Mouse (Mus musculus) embryonic facial prominence, embryonic 14.5 days (tissue): ENCODE data around the gene Ccdc74a. TPM values are rescaled to one million over a fixed set of nuclear protein-coding genes. Genes with fewer than 3 reads are reported as not detected.
A peak's percentile ranks its signal among the peaks of the same experiment; 100 is the strongest.

Source experiments
- ATAC-seq: fragments of 200-750 bp; cut with Nextera tagmentation; 2 replicates; pipeline ENCODE4 v1.8.0; 2017; ENCODE audit warnings: low read depth, moderate number of reproducible peaks, moderate TSS enrichment
- DNase-seq: peaks from one replicate; pipeline ENCODE4 v3.0.0-alpha.2; 2015; ENCODE audit warnings: low spot score
- H3K27ac ChIP-seq: fragments of 300-500 bp; sonication (generic); replicated peaks from 2 replicates; pipeline ENCODE4 v1.5.1; 2014; ENCODE audit warnings: low read depth, mild to moderate bottlenecking, low read length, moderate library complexity
- H3K27me3 ChIP-seq: fragments of 300-500 bp; sonication (generic); replicated peaks from 2 replicates; pipeline ENCODE4 v1.6.1; 2014; ENCODE audit warnings: low read length; ENCODE audit not compliant: control insufficient read depth, insufficient read depth
- H3K36me3 ChIP-seq: fragments of 300-500 bp; sonication (generic); 2 replicates; pipeline ENCODE4 v1.6.1; 2014; ENCODE audit warnings: low read length, mixed read lengths; ENCODE audit not compliant: control insufficient read depth, insufficient read depth
- H3K4me1 ChIP-seq: fragments of 300-500 bp; sonication (generic); 2 replicates; pipeline ENCODE4 v1.6.1; 2014; ENCODE audit warnings: antibody characterized with exemption, low read length; ENCODE audit not compliant: control insufficient read depth, insufficient read depth
- H3K4me2 ChIP-seq: fragments of 300-500 bp; sonication (generic); 2 replicates; pipeline ENCODE4 v1.6.1; 2014; ENCODE audit warnings: low read depth, mild to moderate bottlenecking, low read length, moderate library complexity, mixed read lengths
- H3K4me3 ChIP-seq: fragments of 300-500 bp; sonication (generic); 2 replicates; pipeline ENCODE4 v1.5.1; 2014; ENCODE audit warnings: low read depth, mild to moderate bottlenecking, low read length
- H3K9ac ChIP-seq: fragments of 300-500 bp; sonication (generic); 2 replicates; pipeline ENCODE4 v1.6.1; 2014; ENCODE audit warnings: low read depth, mild to moderate bottlenecking, low read length, moderate library complexity, mixed read lengths
- H3K9me3 ChIP-seq: fragments of 300-500 bp; sonication (generic); 2 replicates; pipeline ENCODE4 v1.6.1; 2016; ENCODE audit warnings: low read length; ENCODE audit not compliant: control insufficient read depth
- WGBS: fragments of 180-500 bp; shearing (Covaris S2); extraction: QIAGEN DNeasy Blood & Tissue Kit; methylation state at CpG from one replicate; pipeline ENCODE4 v1.1.7; 2014; 5-methylcytosine and 5-hydroxymethylcytosine counted together
- polyA plus RNA-seq: library from polyadenylated mRNA; unstranded; fragments of >200 nt; fragmentation: Nextera tagmentation; extraction: Ambion mirVana; gene quantifications from 2 replicates; pipeline ENCODE4 v1.2.1, GENCODE M21; 2014

The Ccdc74a gene
- polyA plus RNA-seq, 1 experiment from 2014 or later: 8.1 TPM

DNA sequence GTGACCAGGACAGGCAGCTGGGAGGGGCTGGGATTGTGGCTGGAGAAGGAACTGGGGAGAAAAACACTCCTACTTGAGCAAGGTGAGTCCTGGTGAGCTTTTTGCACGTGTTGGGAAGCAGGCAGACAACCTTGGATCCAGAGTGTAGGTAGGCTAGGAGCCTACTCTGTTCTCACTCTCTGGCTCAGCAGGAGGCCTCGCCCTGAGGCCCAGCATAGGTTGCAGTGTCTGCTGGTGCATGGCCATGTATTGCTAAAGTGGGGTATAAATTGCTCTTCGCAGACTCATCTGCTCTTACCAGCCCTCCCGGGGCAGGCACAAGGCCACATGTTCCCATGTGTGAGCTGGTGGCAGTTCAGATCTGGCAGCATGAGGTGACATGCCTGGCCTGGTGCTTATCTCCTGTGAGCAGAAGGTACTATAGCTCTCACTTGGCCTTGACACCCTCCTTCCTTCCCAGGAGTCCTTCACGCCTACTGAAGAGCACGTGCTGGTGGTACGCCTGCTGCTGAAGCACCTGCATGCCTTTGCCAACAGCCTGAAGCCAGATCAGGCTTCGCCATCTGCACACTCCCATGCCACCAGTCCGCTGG lies 8.1 kb upstream of the Ccdc74a start:
- Histone ChIP-seq H3K4me3 (no peak overlapping the region), H3K9ac (no peak overlapping the region), H3K27me3 (no peaks in the 10 kb centered on the region), H3K4me1 (no peaks in the 10 kb centered on the region), H3K36me3 (peaks cover 70% of the 10 kb centered on the region), H3K9me3 (no peaks in the 10 kb centered on the region), H3K4me2 (no peak overlapping the region), H3K27ac (no peak overlapping the region)
- 93% methylated on average over 9 of the region's 9 CpGs for WGBS
- DNase-seq: no peak
- no peak for ATAC-seq

DNA sequence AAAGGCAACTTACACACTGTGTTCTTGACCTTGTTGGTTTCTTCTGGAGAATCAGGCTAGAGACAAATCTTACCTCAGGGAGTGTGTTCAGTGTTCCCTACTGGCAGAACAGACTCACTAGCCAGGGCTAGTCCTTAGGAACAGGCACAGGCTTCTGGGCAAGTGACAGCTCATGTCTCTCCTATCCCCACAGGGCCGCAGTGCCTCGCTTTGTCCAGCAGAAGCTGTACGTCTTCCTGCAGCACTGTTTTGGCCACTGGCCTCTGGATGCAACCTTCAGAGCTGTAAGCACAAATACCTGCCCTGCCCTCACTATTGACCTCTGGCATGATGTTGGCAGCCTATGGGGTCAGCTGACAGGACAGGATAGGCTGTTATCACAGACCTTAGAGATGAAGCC lies 7.2 kb upstream of the Ccdc74a start:
- no peaks in the 10 kb centered on the region for H3K4me1 ChIP-seq
- H3K4me3 ChIP-seq: no peak overlapping the region
- no peak overlapping the region for H3K27ac ChIP-seq
- DNase-seq (no peak), ATAC-seq (no peak)
- H3K27me3 ChIP-seq: no peaks in the 10 kb centered on the region
- no peak overlapping the region for H3K4me2 ChIP-seq
- 94% methylated on average over 3 of the region's 3 CpGs for WGBS
- peaks cover 70% of the 10 kb centered on the region for H3K36me3 ChIP-seq
- H3K9ac ChIP-seq: no peak overlapping the region
- no peaks in the 10 kb centered on the region for H3K9me3 ChIP-seq

DNA sequence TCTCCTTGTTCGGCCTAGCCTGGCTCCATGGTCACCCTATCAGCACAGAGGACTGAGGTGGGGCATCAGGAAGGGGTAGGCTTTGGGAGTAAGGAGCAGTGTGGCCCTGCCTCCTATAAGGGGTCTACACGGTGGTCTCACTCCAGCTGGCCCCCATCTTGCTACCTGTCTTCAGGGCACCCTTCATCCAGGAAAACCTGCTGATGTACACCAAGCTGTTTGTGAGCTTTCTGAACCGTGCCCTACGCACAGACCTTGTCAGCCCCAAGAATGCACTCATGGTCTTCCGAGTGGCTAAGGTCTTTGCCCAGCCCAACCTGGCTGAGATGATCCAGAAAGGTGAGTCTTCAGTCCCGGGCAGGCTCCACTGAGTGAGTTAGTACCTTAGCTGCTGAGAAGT lies 6.3 kb upstream of the Ccdc74a start:
- Histone ChIP-seq H3K9ac (no peak overlapping the region), H3K4me3 (no peak overlapping the region), H3K36me3 (peaks cover 66% of the 10 kb centered on the region), H3K9me3 (no peaks in the 10 kb centered on the region), H3K27ac (no peak overlapping the region), H3K4me2 (no peak overlapping the region), H3K27me3 (no peaks in the 10 kb centered on the region), H3K4me1 (no peaks in the 10 kb centered on the region)
- no peak for ATAC-seq
- no peak for DNase-seq
- WGBS: 97% methylated on average over 6 of the region's 6 CpGs

DNA sequence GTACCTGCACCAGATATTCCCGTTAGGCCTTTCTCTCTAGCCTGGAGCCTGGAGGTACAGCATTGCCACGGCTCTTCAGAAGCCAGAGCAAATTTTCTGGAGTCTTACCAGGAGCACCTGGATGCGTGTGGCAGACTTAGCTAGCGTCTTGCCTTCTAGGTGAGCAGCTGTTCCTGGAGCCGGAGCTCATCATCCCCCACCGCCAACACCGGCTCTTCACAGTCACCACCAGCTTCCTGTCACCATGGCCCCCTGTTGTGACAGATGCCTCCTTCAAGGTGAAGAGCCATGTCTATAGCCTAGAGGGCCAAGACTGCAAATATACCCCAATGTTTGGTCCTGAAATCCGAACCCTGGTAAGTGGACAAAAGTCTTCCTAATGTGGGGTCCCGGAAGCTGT lies 5.6 kb upstream of the Ccdc74a start:
- WGBS: 88% methylated on average over 9 of the region's 9 CpGs

DNA sequence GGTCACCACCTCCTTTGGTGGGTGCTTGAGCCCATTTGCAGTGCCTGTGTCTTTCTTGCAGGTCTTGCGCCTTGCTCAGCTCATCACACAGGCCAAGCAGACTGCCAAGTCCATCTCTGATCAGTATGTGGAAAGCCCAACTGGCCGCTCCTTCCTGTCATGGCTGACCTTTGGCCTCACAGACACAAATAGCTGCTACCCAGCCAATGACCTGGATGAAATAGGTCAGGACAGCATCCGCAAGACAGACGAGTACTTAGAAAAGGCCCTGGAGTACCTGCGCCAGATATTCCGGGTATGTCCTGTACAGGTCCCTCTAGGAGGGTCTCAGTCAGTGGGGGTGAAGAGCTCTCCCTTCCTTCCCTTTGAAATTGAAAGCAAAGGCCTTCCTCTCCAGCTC lies 5.0 kb upstream of the Ccdc74a start:
- Histone ChIP-seq H3K4me2 (no peak overlapping the region), H3K27ac (no peak overlapping the region), H3K27me3 (no peaks in the 10 kb centered on the region), H3K4me3 (no peak overlapping the region), H3K36me3 (peaks cover 59% of the 10 kb centered on the region), H3K9ac (no peak overlapping the region), H3K9me3 (no peaks in the 10 kb centered on the region), H3K4me1 (no peaks in the 10 kb centered on the region)
- ATAC-seq: no peak
- WGBS: 77% methylated on average over 6 of the region's 6 CpGs
- no peak for DNase-seq

More for the DNA sequence above, 5.6 kb upstream of the Ccdc74a start:
- Histone ChIP-seq H3K4me2 (no peak overlapping the region), H3K36me3 (peaks cover 59% of the 10 kb centered on the region), H3K4me1 (no peaks in the 10 kb centered on the region), H3K27ac (no peak overlapping the region), H3K9me3 (no peaks in the 10 kb centered on the region), H3K27me3 (no peaks in the 10 kb centered on the region), H3K9ac (no peak overlapping the region), H3K4me3 (no peak overlapping the region)
- no peak for DNase-seq
- no peak for ATAC-seq

DNA sequence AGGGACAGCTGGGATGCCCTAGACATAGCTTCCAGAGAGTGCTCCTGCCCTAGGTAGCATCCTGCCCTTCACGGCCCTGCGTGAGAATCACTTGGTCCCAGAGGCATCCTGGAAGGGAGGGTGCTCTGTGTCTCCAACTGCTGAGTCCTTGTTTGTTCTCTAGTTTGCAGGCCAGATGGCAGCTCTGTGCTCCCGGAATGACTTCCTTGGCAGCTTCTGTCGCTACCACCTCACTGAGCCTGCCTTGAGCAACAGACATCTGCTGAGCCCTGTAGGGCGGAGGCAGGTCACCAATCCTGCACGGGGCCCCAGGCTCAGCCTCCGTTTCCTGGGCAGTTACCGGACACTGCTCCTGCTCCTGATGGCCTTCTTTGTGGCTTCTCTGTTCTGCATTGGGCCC lies 4.0 kb upstream of the Ccdc74a start:
- Histone ChIP-seq H3K9ac (no peak overlapping the region), H3K9me3 (no peaks in the 10 kb centered on the region), H3K4me3 (no peak overlapping the region), H3K36me3 (peaks cover 59% of the 10 kb centered on the region), H3K27ac (no peak overlapping the region), H3K4me1 (no peaks in the 10 kb centered on the region; the same call in 1 of the 2 replicates), H3K27me3 (no peaks in the 10 kb centered on the region), H3K4me2 (no peak overlapping the region)
- ATAC-seq: no peak
- WGBS: 86% methylated on average over 6 of the region's 8 CpGs
- no peak for DNase-seq

DNA sequence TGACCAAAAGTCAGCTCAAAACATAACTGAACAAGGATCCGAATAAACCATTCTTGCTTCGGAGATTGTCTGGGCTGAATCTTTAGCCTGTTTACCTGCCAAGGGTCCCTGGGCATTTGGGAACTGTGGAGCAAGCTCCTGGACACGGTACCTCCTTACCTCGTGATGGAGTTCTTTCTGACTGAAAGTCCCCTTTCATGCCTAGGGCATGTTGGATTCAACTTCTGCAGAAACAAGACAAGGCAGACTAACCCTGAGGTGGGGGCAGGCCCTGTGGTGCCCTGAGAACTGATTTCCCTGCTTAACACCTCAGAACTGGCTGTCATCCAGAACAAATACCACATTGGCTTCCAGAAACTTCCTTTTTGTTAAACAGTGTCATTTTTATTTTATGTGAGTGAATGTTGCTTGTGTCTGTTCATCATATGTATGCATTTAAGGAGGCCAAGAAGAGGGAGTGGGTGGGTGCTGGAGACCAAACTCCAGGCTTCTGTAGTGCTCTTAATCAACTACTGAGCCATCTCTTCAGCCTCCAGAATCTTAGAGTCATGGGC lies 2.8 kb upstream of the Ccdc74a start:
- DNase-seq (no peak), ATAC-seq (no peak)
- WGBS: 86% methylated on average over 4 of the region's 4 CpGs
- H3K36me3 ChIP-seq: peaks cover 56% of the 10 kb centered on the region
- no peak overlapping the region for H3K9ac ChIP-seq
- H3K9me3 ChIP-seq: no peaks in the 10 kb centered on the region
- H3K4me2 ChIP-seq: no peak overlapping the region
- no peak overlapping the region for H3K27ac ChIP-seq
- no peaks in the 10 kb centered on the region; the same call in 1 of the 2 replicates for H3K4me1 ChIP-seq
- no peak overlapping the region for H3K4me3 ChIP-seq
- no peaks in the 10 kb centered on the region for H3K27me3 ChIP-seq

DNA sequence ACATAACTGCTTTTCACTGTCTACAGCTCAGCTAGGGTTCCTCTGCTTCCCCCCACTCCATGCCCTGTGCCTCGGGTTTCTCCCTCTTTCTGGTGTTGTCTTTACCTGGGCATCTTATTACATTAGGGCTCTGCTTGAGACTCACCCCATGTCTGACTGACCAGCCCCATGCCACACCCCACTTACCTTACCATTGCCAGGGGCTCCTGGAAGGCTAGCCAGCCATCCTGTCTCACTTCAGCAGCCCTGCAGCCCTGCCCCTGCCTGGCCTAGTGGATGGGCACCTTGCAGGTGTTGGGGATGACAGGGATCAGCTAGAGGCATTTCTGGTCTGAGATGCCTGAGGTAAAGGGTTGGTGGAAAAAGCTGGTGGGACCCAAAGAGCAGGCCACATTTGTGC lies 886 bp downstream of the Ccdc74a start:
- H3K9me3 ChIP-seq: no peaks in the 10 kb centered on the region
- peaks cover 42% of the 10 kb centered on the region for H3K36me3 ChIP-seq
- H3K27me3 ChIP-seq: no peaks in the 10 kb centered on the region
- DNase-seq: no peak
- 8% methylated on average over 1 of the region's 1 CpGs for WGBS
- no peak overlapping the region for H3K27ac ChIP-seq
- peak overlapping the region; percentile 53 for H3K4me3 ChIP-seq
- peak overlapping the region; percentile 73; the same call in 1 of the 2 replicates for H3K9ac ChIP-seq
- H3K4me2 ChIP-seq: peak overlapping the region; percentile 72
- no peaks in the 10 kb centered on the region; the same call in 1 of the 2 replicates for H3K4me1 ChIP-seq
- no peak for ATAC-seq
